Mouse (Mus musculus): ENCODE results near the gene Stkld1. TPM values are rescaled to one million over a fixed set of nuclear protein-coding genes. Genes with fewer than 3 reads are reported as not detected.

Gene Stkld1
- polyA plus RNA-seq, 1 experiment from 2014 or later = 0.52 TPM

DNA sequence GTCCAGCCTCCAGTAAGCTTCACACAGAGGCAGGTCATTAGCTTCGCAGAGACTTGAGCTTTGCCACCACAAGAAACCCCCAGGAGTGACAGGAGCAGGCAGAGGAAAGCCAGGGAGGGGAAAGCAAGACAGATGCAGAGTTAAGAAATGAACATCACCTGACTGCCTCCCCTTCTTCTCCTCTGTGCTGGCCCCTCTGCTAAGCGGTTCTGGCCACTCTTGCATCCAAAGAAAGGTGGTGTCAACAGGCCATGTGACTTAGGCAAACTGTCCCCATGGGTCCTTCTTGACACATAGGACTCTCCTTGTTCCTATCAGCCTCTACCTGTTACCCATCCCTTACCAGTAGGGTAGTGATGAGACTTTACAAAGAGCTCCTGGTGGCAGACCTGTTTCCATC is 27.9 kb upstream of the Stkld1 start:
- Histone ChIP-seq H3K9ac (ENCODE audit: low read length) (no peak overlapping the region), H3K4me2 (ENCODE audit: low read length) (no peak overlapping the region), H3K4me3 (ENCODE audit: low read depth, low read length) (no peak overlapping the region), H3K27me3 (replicated peaks; ENCODE audit: control insufficient read depth, insufficient read depth, low read length) (no peaks in the 10 kb centered on the region), H3K9me3 (replicated peaks; ENCODE audit: control insufficient read depth, low read length) (no peaks in the 10 kb centered on the region), H3K36me3 (ENCODE audit: control insufficient read depth, insufficient read depth, low read length) (peaks cover 43% of the 10 kb centered on the region), H3K4me1 (ENCODE audit: control insufficient read depth, insufficient read depth, low read length) (peaks cover 22% of the 10 kb centered on the region), H3K27ac (ENCODE audit: low read depth, low read length) (no peak overlapping the region)
- WGBS = 93% methylated on average over 2 of the region's 2 CpGs
- ATAC-seq = no peak
- DNase-seq (ENCODE audit: low spot score) = no peak

DNA sequence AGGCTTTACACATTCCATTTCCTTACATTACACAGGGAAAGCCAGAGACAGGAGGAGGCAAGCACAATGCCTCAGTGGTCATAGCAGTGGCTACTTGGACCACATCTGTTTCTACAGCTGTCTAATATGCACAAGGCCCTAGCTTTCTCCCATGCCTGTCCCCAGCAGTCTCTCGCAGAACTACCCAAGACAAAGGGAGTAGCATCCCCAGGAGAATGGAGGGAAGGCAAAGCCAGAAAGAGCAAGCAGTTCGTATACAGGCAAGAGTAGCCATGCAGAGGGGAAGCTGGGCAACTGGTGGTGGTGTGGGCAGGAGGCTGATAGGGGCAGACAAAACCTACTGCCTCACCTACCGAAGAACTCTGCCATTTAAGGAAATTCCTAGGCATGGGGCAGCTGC is 27.4 kb upstream of the Stkld1 start:
- Histone ChIP-seq H3K4me1 (ENCODE audit: control insufficient read depth, insufficient read depth, low read length) (peaks cover 22% of the 10 kb centered on the region), H3K27me3 (replicated peaks; ENCODE audit: control insufficient read depth, insufficient read depth, low read length) (no peaks in the 10 kb centered on the region), H3K27ac (ENCODE audit: low read depth, low read length) (no peak overlapping the region), H3K4me2 (ENCODE audit: low read length) (no peak overlapping the region), H3K9ac (ENCODE audit: low read length) (no peak overlapping the region), H3K36me3 (ENCODE audit: control insufficient read depth, insufficient read depth, low read length) (peaks cover 44% of the 10 kb centered on the region), H3K9me3 (replicated peaks; ENCODE audit: control insufficient read depth, low read length) (no peaks in the 10 kb centered on the region), H3K4me3 (ENCODE audit: low read depth, low read length) (no peak overlapping the region)
- 95% methylated on average over 3 of the region's 3 CpGs for WGBS
- DNase-seq (ENCODE audit: low spot score) (no peak), ATAC-seq (no peak)

DNA sequence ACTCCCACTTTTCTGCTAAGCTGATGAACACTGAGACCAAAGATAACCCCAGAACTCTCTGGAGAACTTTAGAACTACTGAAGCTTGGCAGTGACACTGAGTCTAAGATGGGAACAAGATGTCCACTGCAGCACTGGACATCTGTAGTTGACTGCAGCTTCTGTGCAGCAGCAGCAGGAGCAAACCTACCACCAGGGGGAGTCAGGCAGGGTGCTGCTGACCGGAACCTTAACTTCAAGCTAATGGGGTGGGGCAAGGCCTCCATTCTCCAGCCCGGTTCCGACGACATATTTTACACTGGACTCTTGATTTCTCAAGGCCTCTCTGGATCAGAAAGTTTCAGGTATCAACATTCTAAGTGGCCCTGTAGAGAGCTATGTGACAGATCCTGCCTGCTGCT is 26.7 kb upstream of the Stkld1 start:
- Histone ChIP-seq H3K9me3 (replicated peaks; ENCODE audit: control insufficient read depth, low read length) (no peaks in the 10 kb centered on the region), H3K27me3 (replicated peaks; ENCODE audit: control insufficient read depth, insufficient read depth, low read length) (no peaks in the 10 kb centered on the region), H3K4me1 (ENCODE audit: control insufficient read depth, insufficient read depth, low read length) (peaks cover 22% of the 10 kb centered on the region), H3K27ac (ENCODE audit: low read depth, low read length) (no peak overlapping the region), H3K9ac (ENCODE audit: low read length) (no peak overlapping the region), H3K4me2 (ENCODE audit: low read length) (no peak overlapping the region), H3K4me3 (ENCODE audit: low read depth, low read length) (no peak overlapping the region), H3K36me3 (ENCODE audit: control insufficient read depth, insufficient read depth, low read length) (peaks cover 51% of the 10 kb centered on the region)
- DNase-seq (ENCODE audit: low spot score) (peak; percentile 28), ATAC-seq (no peak)
- 51% methylated on average over 4 of the region's 4 CpGs for WGBS

DNA sequence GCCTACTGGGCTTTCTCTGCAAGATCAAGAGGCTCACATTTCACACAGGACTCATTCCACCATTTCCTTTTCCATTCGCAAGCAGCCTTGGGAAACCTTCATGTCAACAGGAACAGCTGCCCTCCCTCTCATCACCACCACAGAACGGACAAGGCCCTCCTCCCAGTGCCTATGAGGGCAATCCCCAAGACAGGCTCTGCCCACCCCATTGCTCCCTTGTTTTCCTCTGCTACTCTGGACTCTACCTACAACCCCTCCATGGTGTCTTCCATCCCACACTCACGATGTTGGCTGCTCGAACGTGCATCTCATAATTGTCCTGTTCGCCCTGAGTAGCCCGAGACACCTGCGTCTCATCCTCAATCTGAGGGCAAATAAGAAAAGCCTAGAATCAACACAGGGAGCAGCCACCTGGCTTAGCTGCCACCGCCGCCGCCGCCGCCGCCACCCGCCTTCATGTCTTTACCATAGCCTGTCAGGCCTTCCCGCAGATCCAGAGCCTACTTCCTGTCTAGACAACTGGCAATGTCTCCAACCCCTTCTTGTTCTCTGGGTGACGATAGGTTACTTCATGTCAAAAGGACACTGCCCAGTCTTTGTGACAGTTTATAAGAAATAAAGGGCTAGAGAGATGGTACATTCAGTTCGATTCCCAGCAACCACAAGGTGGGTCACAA is 25.0 kb upstream of the Stkld1 start:
- H3K9ac ChIP-seq (ENCODE audit: low read length) = peak overlapping the region; percentile 93
- peak overlapping the region; percentile 75 for H3K4me3 ChIP-seq (ENCODE audit: low read depth, low read length)
- no peaks in the 10 kb centered on the region for H3K27me3 ChIP-seq (replicated peaks; ENCODE audit: control insufficient read depth, insufficient read depth, low read length)
- H3K4me1 ChIP-seq (ENCODE audit: control insufficient read depth, insufficient read depth, low read length) = peaks cover 16% of the 10 kb centered on the region
- 86% methylated on average over 18 of the region's 18 CpGs for WGBS
- H3K27ac ChIP-seq (ENCODE audit: low read depth, low read length) = no peak overlapping the region
- H3K9me3 ChIP-seq (replicated peaks; ENCODE audit: control insufficient read depth, low read length) = no peaks in the 10 kb centered on the region
- DNase-seq (ENCODE audit: low spot score) (no peak), ATAC-seq (no peak)
- H3K4me2 ChIP-seq (ENCODE audit: low read length) = peak overlapping the region; percentile 75
- H3K36me3 ChIP-seq (ENCODE audit: control insufficient read depth, insufficient read depth, low read length) = peaks cover 69% of the 10 kb centered on the region

DNA sequence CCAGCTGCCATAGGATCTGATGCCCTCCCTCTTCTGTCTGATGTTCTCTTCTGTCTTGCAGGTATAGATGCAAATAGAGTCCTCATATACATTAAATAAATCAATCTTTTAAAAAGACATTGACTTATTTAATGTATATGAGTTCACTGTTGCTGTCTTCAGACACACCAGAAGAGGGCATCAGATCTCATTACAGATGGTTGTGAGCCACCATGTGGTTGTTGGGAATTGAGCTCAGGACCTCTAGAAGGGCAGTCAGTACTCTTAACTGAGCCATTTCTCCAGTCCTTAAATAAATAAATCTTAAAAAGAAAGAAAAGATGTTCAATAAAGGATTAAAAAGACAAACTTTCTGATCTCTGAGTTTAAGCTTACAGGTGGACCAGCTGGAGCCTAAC is 24.5 kb upstream of the Stkld1 start:
- no peak overlapping the region for H3K27ac ChIP-seq (ENCODE audit: low read depth, low read length)
- no peak for ATAC-seq
- peaks cover 73% of the 10 kb centered on the region for H3K36me3 ChIP-seq (ENCODE audit: control insufficient read depth, insufficient read depth, low read length)

DNA sequence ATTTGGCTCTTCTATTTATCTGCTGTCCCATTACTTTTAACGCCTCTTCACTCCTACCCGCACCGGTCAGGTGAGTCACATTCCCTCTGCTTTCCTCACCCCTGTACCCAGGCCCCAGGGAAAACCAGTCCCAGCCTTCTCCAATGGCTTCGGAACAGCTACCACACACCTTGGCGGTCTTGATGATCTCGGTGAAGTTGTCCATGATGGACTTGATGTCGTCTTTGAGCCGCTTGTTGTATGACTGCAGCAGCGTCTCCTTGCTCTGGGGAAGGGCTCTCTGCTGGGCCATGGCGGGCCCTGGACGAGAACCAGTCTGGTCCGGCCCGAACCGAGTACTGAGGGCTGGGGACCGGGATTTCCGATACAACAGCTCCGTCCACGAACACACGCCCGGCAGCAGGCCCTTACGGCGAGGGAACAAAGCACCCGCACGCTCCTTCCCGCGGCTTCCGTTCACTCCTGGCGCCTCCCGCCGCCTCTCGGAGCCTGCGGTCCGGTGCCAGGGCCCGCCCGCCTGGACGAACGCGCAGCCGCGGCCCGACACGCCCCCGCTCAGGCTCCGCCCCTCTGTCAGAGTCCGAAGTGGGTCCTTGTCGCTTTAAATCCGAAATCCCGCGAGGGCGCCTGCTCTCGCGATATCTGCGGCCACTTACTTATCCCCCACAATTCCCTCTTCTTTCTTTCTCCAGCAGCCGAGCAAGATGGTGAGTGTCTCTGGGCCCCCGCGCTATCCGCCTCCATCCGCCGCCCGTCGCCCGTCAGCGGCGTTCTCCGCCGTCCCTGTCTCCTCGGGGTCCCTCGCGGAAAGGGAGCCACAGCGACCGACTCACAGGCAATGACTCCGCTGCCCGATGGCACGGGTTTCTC is 23.5 kb upstream of the Stkld1 start, which contains the start of the genes Med22 and Rpl7a:
TSS of gene Med22 (minus strand) at position 554 of the 870 bp plus-strand sequence.
TSS of gene Rpl7a (plus strand) at position 641 of the 870 bp plus-strand sequence.
- H3K4me1 ChIP-seq (ENCODE audit: control insufficient read depth, insufficient read depth, low read length) = peaks cover 18% of the 10 kb centered on the region
- no peaks in the 10 kb centered on the region for H3K27me3 ChIP-seq (replicated peaks; ENCODE audit: control insufficient read depth, insufficient read depth, low read length)
- H3K9ac ChIP-seq (ENCODE audit: low read length) = peak within 1 kb of the TSS; percentile 93
- ATAC-seq (peak; percentile 95), DNase-seq (ENCODE audit: low spot score) (peak; percentile 99)
- H3K4me2 ChIP-seq (ENCODE audit: low read length) = peak within 1 kb of the TSS; percentile 99
- H3K36me3 ChIP-seq (ENCODE audit: control insufficient read depth, insufficient read depth, low read length) = peaks cover 69% of the 10 kb centered on the region
- peak within 1 kb of the TSS; percentile 75 for H3K4me3 ChIP-seq (ENCODE audit: low read depth, low read length)
- under 1% methylated on average over 68 of the region's 74 CpGs for WGBS
- H3K27ac ChIP-seq (ENCODE audit: low read depth, low read length) = peak within 1 kb of the TSS; percentile 92
- H3K9me3 ChIP-seq (replicated peaks; ENCODE audit: control insufficient read depth, low read length) = no peaks in the 10 kb centered on the region

More for the DNA sequence above, 24.5 kb upstream of the Stkld1 start:
- Histone ChIP-seq H3K4me2 (ENCODE audit: low read length) (peak overlapping the region; percentile 75), H3K9ac (ENCODE audit: low read length) (peak overlapping the region; percentile 93), H3K4me1 (ENCODE audit: control insufficient read depth, insufficient read depth, low read length) (peaks cover 16% of the 10 kb centered on the region), H3K9me3 (replicated peaks; ENCODE audit: control insufficient read depth, low read length) (no peaks in the 10 kb centered on the region), H3K4me3 (ENCODE audit: low read depth, low read length) (peak overlapping the region; percentile 75), H3K27me3 (replicated peaks; ENCODE audit: control insufficient read depth, insufficient read depth, low read length) (no peaks in the 10 kb centered on the region)
- DNase-seq (ENCODE audit: low spot score) = no peak

DNA sequence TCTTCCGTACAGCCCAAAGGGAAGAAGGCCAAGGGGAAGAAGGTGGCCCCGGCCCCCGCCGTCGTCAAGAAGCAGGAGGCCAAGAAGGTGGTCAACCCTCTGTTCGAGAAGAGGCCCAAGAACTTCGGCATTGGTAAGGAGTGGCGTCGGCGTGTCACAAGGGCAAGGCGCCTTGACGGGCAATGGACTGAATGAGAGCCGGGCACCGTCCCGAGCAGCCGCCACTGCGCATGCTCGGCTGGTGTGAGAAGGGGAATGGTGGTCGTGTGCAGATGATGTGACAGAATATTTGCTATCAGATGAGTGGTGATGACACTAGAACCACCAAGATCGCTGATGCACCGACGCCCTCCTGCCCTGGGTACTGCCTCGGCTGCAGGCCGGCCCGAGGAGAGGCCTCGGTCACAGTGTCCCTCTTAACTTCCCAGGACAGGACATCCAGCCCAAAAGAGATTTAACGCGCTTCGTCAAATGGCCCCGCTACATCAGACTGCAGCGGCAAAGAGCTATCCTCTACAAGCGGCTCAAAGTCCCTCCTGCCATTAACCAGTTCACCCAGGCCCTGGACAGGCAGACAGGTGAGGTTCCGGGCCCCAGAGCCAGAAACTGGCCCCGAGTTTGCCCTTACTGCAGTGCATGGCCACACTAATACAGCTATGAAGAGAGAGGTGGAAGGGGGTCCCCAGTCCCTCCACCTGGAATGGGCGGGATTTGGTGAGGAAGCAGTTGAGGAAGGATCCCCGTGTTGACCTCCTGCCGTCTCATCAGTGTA is 22.7 kb upstream of the Stkld1 start:
- Histone ChIP-seq H3K9ac (ENCODE audit: low read length) (peak overlapping the region; percentile 86), H3K27ac (ENCODE audit: low read depth, low read length) (peak overlapping the region; percentile 92), H3K36me3 (ENCODE audit: control insufficient read depth, insufficient read depth, low read length) (peaks cover 60% of the 10 kb centered on the region), H3K4me2 (ENCODE audit: low read length) (peak overlapping the region; percentile 99), H3K4me3 (ENCODE audit: low read depth, low read length) (peak overlapping the region; percentile 75), H3K4me1 (ENCODE audit: control insufficient read depth, insufficient read depth, low read length) (peaks cover 24% of the 10 kb centered on the region), H3K9me3 (replicated peaks; ENCODE audit: control insufficient read depth, low read length) (no peaks in the 10 kb centered on the region), H3K27me3 (replicated peaks; ENCODE audit: control insufficient read depth, insufficient read depth, low read length) (no peaks in the 10 kb centered on the region)
- whole genome bisulfite sequencing = under 1% methylated on average over 37 of the region's 37 CpGs
- peak; percentile 60 for ATAC-seq
- DNase-seq (ENCODE audit: low spot score) = peak; percentile 79

DNA sequence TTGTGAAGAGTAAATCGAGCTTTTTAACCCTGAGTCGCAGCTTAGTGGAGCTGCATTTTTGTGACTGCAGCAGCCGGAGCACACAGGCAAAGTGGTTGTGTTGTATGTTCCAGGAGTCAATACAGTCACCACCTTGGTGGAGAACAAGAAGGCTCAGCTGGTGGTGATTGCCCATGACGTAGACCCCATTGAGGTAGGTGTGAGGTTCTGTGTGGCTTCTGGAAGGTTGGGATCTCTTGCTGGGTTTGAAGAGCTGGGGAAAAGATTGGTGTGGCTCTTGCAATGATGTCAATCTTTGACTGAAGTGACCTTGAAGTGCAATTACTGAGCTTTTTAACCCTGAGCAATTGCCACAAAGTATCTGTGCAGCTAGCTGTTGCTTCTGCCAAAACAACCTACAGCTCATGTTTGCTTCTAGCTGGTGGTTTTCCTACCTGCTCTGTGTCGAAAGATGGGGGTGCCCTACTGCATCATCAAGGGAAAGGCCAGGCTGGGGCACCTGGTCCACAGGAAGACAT is 21.5 kb upstream of the Stkld1 start:
- H3K27ac ChIP-seq (ENCODE audit: low read depth, low read length) = no peak overlapping the region
- peak overlapping the region; percentile 99 for H3K4me2 ChIP-seq (ENCODE audit: low read length)
- ATAC-seq (no peak), DNase-seq (ENCODE audit: low spot score) (no peak)
- peaks cover 30% of the 10 kb centered on the region for H3K4me1 ChIP-seq (ENCODE audit: control insufficient read depth, insufficient read depth, low read length)
- H3K9ac ChIP-seq (ENCODE audit: low read length) = peak overlapping the region; percentile 86
- peaks cover 49% of the 10 kb centered on the region for H3K36me3 ChIP-seq (ENCODE audit: control insufficient read depth, insufficient read depth, low read length)
- H3K4me3 ChIP-seq (ENCODE audit: low read depth, low read length) = peak overlapping the region; percentile 75
- no peaks in the 10 kb centered on the region for H3K9me3 ChIP-seq (replicated peaks; ENCODE audit: control insufficient read depth, low read length)
- H3K27me3 ChIP-seq (replicated peaks; ENCODE audit: control insufficient read depth, insufficient read depth, low read length) = no peaks in the 10 kb centered on the region
- WGBS = 65% methylated on average over 5 of the region's 5 CpGs
